Mouse (Mus musculus) ES-Bruce4 (cell line): ENCODE results near the gene Oscp1.

Experiments used
- CTCF ChIP-seq: IDR thresholded peaks from one replicate; pipeline ENCODE4 v1.8.1; 2011; ENCODE audit warnings: low read depth, low read length
- EP300 ChIP-seq: IDR thresholded peaks from 2 replicates; pipeline ENCODE4 v1.6.1; 2011; ENCODE audit warnings: low read depth, low read length; ENCODE audit not compliant: insufficient read depth

GRCm38 (mm10) chr4:126018966-126019538, 39.3 kb upstream of the Oscp1 start:
- TF ChIP-seq CTCF (no peak), EP300 (no peak)
